Mouse (Mus musculus): ENCODE measurements around the gene Wdfy1.

Gene Wdfy1

DNA sequence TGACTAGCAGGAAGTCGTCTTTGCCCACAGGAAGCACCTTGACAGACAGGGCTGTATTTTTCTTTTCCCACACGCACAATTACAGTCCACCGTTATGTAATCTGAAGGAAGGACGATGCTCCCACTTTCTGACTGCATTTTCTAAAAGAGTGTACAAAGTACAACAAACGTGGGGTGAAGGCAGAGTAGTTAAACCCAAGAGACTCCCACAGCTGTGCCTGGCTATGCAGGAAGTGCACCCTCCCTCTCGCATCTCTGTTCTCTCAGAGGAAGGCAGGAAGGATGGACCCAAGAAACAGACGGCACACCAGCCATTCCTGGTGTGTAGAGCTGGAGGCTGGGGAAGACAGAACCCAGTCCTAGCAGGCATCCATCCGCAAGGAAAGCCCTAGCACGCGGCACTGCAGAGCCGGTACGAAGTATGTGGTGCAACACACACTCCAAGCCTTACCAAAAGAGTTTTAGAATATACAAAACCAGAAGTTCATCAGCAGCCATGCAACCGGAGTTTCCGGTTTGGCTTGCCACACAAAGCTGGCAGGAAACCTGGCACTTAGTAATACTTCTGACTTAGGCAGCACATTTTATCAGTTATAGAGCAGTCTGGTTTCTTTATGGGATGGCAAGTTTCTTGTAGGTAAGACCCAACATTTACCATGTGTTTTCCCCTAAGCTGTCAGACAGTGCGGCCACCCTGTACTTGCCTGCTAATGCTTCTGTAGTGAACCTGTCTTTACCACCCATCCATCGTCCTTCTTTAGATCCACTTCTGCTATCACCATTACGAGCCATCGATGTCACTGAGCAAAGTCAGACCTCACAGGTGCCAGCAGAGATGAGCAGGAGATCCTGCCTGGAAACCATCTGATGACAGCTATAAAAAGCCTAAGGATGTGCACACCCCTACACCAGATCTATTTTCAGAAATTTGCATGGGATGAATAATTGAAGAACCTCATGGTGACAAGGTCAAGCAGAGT, 64.5 kb downstream of the Wdfy1 start:
- no peak for DNase-seq (ENCODE audit: low read depth, low spot score)

DNA sequence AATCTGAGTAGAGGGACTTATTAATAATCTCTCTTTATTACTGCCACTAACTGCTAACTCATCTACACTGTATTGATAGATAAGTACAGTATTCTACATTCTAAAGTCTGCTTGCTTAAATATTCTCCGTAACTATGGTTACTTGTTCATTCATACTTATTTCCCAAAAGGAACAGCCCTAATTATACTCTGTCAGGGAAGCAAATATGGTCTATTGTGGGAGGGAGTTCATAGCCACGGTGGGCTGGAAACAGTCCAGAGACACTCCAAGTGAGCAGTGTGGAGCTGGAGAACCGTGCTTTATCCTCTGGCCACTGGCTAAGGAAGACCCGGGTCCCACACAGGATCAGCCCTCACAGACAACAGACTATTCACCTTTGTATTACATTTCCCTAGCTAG, 65.3 kb downstream of the Wdfy1 start:
- no peak for DNase-seq (ENCODE audit: low read depth, low spot score)

DNA sequence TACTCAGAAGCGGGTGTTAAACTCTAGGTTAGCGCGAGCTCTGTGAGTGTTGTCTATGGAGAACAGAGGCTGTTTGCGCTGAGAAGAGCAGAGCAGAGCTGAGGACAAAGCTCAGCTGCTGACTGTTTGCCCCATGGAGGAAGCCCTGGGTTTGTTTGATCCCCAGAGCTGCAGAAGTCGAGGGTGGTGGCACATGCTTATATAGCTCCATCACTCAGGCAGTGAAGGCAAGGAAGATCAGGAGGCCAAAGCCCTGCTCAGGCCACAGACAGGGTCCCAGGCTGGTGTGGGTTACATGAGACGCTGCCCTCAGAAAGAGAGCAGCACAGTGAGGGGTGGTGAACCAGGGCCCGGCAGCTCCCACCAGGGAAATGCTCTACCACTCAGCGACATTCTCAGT, 65.7 kb downstream of the Wdfy1 start:
- no peak for DNase-seq (ENCODE audit: low read depth, low spot score)

DNA sequence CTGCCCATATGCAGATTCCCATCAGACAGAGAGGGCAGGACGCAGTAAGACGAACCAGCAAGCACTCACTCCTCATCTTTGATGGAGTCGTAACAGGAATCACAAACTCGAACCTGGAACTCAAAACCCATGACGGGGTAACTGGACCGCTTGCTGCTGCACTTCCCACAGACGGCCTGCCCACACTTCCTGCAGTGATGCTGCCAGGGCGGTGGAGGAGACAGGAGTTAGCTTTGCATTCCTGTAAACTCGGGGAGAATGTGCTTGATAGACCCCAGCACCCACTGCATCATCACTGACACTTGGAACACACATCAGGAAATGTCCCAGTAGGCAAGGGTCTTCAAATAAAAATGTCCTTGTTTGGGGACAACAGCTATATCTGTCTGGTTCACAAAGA, 68.6 kb downstream of the Wdfy1 start:
- DNase-seq (ENCODE audit: low read depth, low spot score) = no peak

DNA sequence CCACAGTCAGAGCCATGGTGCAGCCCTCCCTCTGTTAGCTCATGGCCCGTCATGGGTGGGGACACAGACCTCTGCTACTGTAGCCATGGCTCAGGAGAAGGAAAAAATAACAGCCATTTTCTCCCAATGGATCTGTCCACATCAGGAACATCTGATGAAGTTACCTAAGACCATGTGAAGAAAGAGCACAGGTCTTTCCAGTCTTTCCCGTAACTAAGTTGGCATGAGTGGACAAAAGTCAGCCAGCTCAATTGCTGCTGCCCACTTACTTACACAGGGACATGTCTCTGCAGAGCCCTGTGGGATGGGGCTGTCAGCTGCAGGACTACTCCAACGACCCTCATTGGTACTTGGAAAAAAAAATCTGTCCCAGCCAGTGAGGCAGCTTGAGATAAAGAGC, 69.2 kb downstream of the Wdfy1 start:
- no peak for DNase-seq (ENCODE audit: low read depth, low spot score)

DNA sequence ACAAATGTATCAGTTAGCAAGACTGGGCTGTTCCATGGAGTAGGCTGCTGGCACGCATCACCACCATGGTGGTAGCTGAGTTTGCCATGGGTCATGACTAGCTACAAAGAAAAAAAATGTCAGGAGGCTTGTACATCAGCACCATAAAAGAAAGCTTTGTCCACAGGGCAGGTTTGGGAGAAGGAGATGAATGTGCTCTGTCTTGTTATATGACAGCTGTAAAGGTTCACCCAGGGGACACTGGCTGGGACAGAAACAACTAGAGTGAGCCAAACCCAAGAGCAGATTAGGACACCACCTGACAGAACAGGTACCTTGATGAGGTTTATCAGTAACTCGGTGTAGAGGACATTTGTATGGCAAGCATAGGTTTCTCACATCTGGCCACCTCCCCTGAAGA, 71.3 kb downstream of the Wdfy1 start:
- no peak for DNase-seq (ENCODE audit: low read depth, low spot score)

DNA sequence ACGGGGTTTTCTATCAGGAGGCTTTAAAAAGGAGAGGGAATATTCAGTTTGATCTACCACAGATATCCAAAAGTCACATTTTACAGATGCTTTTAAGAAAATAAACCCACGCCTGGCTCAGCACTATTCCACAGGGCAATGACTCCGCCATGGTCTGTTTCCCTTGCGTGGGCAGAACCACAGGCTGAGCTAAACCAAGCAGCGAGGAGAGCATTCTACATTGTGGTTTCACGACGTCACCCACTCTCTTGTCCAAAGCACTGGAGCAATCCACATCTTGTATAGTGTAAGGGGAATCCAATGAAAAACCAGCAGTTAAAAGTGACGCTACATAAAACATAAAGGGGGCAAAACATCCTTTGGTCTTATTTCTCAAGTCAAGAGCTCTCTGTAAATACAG, 72.4 kb downstream of the Wdfy1 start:
- DNase-seq (ENCODE audit: low read depth, low spot score) = no peak

DNA sequence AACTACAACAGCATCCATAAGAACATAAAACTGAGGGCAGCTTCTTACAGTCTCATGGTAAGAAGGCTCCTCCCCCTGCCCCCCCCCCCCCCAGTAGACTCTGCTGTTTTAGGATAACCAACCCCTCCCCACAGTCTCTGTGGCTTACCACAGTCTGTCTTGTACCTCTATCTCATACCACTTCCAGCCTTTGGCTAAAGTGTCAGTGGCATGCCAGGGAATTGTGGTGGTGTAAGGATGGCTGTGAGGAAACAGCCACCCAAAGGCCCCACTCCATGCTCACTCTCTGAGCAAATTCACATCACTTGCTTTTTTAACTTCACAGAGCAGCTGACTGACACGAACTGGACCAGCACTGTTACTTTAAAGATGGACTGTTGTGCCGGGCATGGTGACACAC, 77.4 kb downstream of the Wdfy1 start:
- no peak for DNase-seq (ENCODE audit: low read depth, low spot score)

DNA sequence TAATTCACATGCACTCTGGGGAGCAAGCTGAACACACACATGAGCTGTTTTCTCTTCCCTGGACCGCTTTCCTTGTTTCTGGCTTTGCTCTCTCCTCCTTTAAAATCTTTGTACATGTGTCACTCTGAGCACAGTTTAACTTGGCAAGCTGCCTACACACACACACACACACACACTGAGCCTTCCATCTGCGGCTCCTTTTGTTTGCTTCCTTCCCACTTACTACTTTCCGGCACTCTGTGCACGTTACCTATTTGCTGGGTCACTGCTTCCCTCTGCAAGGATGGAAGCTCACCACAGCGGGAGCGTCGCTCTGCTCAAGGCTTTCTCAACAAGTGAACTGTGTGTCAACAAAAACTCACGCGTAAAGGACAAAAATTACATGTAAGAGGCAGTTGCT, 78.6 kb downstream of the Wdfy1 start:
- no peak for DNase-seq (ENCODE audit: low read depth, low spot score)

DNA sequence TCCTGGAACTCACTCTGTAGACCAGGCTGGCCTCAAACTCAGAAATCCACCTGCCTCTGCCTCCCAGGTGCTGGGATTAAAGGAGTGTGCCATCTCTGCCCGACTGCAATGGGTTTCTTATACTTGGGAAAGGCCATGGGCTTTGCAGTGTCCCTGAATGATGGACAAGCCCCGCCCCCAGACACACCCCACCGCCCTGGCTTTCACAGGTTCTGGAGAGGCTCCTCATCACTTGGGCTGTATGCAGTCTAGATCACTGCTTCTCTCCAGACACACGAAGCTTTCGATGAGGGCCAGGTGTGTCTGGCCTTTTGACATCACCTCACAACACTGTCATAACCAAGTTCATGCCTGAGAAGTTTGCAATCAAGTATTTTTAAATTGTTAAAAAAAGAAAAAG, 79.0 kb downstream of the Wdfy1 start:
- no peak for DNase-seq (ENCODE audit: low read depth, low spot score)

DNA sequence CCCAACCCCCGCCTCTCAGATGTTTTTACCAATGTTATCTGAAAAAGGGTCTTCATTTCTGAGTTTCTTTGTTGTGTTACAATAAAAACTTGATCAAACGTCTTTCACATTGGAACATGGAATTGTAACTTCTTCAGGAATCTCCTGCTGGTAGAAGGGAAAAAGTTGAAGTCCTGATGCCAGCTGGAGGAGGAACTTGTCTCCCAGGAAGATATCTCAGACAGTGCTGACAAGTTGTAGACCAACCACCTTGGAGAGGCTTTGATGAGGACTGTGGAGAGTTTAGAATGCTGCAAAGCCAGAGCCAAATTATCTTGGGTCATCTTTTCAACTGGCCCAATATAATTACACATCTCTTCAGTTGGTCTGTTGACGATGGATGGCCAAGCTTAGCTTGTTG, 83.5 kb downstream of the Wdfy1 start:
- DNase-seq (ENCODE audit: low read depth, low spot score) = no peak

DNA sequence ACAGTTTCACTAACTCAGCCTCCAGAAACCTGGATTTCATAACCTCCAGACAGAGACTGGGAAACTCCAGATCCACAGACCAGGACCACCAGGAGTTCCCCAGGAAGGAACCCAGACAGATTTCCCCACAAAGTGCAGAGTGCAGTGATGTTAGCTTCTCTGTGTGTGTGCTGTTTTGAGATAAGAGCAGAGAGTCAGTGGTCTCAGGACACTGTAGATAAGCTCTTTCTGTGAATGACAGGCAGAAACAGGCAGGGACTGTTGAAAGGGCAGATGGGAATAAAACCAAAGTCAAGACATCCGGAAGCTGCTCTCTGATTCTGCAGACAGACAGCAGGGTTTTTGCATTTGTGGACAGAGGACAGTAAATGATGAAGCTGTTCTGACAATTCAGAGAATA, 88.7 kb downstream of the Wdfy1 start:
- DNase-seq (ENCODE audit: low read depth, low spot score) = no peak

DNA sequence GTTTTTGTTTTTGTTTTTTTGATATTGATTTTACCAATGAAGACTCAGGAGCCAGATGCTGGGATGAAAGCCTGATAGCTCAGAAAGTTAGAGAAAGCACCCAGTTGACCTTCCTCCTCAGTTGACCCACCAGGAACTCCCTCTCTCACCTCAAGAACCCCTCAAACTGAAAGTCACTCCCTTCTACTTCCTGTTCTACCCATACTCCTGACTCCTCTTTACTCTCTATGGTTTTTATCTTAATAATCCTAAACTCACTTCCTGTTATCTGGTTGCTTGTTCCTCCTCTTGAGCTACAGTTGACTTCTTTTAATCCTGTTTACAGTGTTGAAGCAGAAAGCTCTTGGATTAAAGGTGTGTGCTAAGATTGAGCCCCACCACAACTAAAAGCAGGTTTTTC, 91.9 kb downstream of the Wdfy1 start:
- no peak for DNase-seq (ENCODE audit: low read depth, low spot score)

DNA sequence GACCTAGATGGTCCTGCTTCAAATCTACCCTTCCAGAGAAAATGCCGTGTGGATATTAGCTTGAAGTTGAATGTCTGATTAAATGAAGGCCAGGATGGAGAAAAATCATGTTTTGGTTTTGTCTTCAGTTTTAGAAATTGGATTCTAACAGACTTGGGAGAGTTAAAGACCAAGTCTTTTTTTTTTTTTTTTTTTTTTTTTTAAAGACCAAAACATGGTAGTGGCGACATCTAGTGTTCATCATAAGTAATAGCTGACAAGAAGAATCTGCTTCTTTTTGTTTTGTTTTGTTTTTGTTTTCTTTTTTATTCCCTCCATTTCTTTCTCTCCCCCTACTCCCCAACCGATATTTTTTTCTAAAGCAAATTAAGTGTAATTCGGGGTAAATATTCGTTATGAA, 93.0 kb downstream of the Wdfy1 start:
- DNase-seq (ENCODE audit: low read depth, low spot score) = no peak

DNA sequence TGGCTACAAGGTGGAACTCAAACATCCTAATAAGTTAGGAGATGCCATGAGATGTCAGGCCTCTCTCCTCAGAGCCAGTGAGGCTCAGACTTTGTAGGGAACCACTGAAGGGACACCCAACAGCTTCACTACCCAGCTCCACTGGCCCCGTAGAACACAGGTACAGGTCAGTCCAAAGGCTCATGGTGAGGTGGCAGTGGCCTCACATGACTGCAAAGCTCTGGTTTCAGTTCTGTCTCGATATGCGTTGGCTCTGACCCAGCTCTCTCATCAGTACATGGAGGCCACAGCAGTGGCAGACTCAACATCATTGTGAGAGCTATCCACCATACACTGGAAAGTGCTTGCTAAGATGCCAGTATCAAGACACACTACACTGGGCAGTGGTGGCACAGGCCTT, 95.2 kb downstream of the Wdfy1 start:
- no peak for DNase-seq (ENCODE audit: low read depth, low spot score)

DNA sequence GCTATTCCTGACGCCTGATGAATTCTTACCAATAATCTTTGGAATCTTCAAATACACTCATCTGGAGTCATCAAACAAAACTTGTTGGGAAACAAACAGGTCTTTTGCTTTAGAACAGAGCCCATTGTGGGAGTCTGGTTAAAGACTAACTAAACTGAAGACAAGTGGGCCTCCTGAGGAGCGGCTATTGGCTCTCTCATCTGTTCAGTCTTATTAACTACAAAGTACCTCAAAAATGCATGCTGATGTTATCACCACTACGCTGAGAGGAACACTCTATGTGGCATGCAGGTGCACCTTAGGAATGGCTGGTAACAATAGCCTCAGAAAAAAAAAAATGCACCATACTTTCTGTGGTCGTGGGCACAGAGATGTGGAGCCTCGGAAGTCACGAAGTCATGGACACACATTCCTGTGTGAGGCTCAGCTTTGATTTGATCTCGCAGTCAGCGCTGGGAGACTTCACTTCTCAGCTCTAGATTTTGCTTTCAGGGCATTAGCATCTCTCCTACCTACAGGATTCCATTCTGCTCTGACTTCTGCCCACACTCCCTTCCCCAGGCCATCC, 97.7 kb downstream of the Wdfy1 start:
- no peak for DNase-seq (ENCODE audit: low read depth, low spot score)

DNA sequence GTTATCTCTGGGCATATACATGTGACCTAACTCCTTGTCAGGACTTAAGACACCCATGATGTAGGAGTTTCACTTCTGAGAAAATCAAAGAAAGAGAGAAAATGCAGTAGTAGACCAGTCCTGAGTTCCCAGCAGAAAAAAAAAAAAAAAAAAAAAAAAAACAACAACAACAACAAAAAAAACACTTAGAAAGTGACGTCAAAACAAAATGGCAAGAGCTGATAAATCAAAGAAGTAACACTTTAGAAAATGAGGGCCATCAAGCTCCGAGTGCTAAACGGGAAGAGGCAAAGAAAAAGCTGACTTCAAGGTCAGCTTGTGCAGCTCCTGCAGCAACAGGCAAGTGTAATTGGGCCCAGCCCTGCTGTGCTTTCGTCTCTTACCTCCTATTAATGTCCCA, 100.2 kb downstream of the Wdfy1 start:
- DNase-seq (ENCODE audit: low read depth, low spot score) = no peak

DNA sequence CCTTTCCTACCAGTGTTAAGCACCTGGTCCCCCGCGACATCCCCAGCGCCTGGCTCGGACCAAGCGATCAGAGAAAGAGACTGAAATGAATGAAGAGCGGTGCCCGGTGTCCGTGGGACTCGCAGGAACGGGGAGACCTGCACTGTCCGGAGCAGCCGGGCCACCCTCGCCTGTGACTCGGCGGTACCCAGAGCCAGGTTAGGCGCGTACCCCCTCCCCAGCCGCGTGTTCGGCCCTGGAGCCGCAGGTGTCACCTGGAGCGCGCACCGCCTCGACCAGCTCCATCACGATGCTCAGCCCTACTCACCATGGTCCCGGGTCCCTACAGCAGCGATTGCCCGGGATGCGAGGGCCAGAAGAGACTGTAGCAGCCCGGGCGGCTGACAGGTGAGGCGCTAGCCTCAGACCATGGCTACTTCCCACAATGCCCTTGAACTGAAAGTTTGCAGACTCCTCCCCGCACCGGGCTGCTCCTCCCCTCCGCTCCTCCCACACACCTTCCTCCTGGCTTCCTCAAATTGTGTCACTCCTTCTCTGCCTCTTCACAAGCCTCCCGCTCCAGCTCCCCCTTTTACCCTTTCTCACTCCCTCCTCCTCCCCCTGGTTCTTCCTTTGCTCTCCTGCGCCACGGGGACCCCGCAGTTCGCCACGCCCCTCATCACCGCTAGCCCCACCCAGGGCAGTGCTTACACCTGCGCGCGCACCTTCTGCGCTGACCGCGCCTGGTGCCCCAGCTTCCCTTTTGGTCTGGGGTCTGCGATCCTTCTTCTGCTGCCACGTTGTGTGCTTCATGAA, 104.2 kb downstream of the Wdfy1 start, which contains the start of gene Ap1s3:
TSS of gene Ap1s3 (minus strand) at position 430 of the 795 bp plus-strand sequence.
- peak; percentile 66 for DNase-seq (ENCODE audit: low read depth, low spot score)

DNA sequence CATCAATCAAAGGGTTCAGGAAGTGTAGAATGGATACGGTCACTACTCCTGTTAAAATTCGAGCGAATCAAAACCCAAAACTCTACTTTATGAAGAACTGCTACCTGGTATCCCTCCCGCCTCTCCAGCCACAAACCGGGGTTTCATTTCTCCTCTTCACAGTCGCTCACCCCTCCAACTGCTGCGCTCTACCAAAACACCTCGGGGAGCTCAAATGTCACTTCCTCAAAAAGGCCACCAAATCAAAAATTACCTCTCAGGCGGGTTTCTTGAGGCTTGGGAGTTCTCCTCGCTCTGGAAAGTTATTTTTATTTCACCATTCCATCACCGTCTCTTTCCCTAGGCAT, 104.8 kb downstream of the Wdfy1 start:
- DNase-seq (ENCODE audit: low read depth, low spot score) = no peak

DNA sequence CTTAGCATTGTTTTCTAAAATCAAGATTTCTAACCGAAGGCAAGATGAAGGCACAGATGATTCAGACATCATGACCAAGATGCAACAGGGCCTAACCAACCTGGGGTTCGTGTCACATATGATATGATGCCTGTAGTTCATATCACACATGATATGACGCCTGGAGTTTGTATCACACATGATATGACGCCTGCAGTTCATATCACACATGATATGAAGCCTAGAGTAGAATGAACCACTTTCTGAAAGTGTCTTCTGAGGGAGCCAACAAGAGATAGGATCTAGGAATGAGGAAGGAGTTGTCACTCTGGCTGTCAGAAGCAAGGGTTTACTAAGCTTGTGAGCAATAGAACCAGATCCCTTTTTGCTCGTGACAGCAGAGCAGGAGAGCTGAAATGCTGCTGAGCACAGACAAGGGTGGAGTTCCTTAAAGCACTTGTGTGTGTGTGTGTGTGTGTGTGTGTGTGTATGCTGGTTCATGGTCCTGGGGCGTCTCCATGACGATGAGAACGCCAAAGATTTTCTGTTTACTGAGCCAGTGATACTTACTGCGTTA, 106.4 kb downstream of the Wdfy1 start:
- no peak for DNase-seq (ENCODE audit: low read depth, low spot score)

DNA sequence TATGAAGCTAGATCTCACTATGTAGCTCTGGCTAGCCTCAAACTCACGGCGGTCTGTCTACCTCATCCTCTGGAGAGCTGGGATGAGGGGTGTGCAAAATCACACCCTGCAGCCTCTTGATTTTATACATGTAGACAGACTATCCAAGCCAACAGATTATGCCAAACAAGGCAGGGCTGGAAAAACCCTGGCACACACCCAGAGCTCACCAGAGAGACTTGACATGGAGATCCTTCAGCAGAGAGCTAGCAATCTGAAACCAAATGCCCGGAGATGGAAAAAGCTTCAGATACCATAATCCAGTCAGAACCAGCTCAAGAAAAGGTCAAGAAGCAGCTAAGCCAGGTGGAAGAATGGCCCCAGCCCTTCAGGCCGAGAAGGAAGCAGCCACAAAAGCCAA, 111.0 kb downstream of the Wdfy1 start:
- DNase-seq (ENCODE audit: low read depth, low spot score) = no peak

DNA sequence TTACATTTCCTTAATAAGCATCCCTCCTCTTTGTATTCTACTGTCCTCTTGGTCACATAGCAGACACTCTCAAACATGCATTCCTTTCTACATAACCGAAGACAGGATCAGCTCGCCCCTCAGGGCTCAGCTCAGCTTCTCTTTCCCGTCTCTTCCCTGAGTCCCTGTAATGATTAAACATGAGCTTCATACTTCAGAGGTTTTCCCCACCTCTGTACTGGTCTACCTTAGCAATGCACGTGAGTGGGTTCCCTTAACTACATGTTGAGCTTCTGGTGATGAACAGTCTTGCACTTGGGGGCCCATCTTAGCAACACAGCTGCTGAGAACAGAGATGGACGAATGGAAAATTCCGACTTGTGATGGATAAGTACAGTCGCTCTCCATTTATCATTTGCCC, 116.3 kb downstream of the Wdfy1 start:
- no peak for DNase-seq (ENCODE audit: low read depth, low spot score)
